Mouse (Mus musculus) testis, adult 2 months (tissue): Measurements from ENCODE around the gene Sbds. TPM values are rescaled to one million over a fixed set of nuclear protein-coding genes. Genes with fewer than 3 reads are reported as not detected.
"Not testable (repeated sequence)": the region's sequence is repeated elsewhere in the genome, so short reads cannot be mapped to it uniquely, and the experiment has no call there.

Experiments
- H3K27ac ChIP-seq: fragments of 200-500 bp; 2 replicates; pipeline ENCODE4 v1.5.1; 2012; ENCODE audit warnings: low read depth, low read length; ENCODE audit not compliant: control insufficient read depth, insufficient read depth
- H3K27me3 ChIP-seq: fragments of 200-500 bp; 2 replicates; pipeline ENCODE4 v1.6.1; 2012; ENCODE audit warnings: mild to moderate bottlenecking, low read length, moderate library complexity; ENCODE audit not compliant: control insufficient read depth, insufficient read depth
- H3K36me3 ChIP-seq: fragments of 200-500 bp; 2 replicates; pipeline ENCODE4 v1.6.1; 2012; ENCODE audit warnings: mild to moderate bottlenecking, low read length; ENCODE audit not compliant: control insufficient read depth, insufficient read depth
- H3K4me1 ChIP-seq: fragments of 200-500 bp; 2 replicates; pipeline ENCODE4 v1.6.1; 2012; ENCODE audit warnings: low read length; ENCODE audit not compliant: control insufficient read depth, insufficient read depth
- H3K4me3 ChIP-seq: fragments of 200-500 bp; 2 replicates; pipeline ENCODE4 v1.5.1; 2012; ENCODE audit warnings: low read depth, mild to moderate bottlenecking, low read length, moderate library complexity, mixed read lengths; ENCODE audit not compliant: control insufficient read depth
- CTCF ChIP-seq: fragments of 200-500 bp; IDR thresholded peaks from 2 replicates; pipeline ENCODE4 v1.5.1; 2012; ENCODE audit warnings: low read depth, mild to moderate bottlenecking, inconsistent platforms, low read length, moderate library complexity; ENCODE audit not compliant: control insufficient read depth, insufficient read depth, insufficient replicate concordance
- POLR2A ChIP-seq: fragments of 200-500 bp; IDR thresholded peaks from 2 replicates; pipeline ENCODE4 v1.6.1; 2012; ENCODE audit warnings: low read depth, mild to moderate bottlenecking, inconsistent platforms, low read length, moderate library complexity; ENCODE audit not compliant: control insufficient read depth
- polyA plus RNA-seq: library from polyadenylated mRNA; depleted of rRNA; stranded (reverse); fragments of >200 nt; gene quantifications from 2 replicates; pipeline ENCODE4 v1.2.3, GENCODE M21; 2012

Sbds gene
- polyA plus RNA-seq, 1 experiment = 52.2 TPM

DNA sequence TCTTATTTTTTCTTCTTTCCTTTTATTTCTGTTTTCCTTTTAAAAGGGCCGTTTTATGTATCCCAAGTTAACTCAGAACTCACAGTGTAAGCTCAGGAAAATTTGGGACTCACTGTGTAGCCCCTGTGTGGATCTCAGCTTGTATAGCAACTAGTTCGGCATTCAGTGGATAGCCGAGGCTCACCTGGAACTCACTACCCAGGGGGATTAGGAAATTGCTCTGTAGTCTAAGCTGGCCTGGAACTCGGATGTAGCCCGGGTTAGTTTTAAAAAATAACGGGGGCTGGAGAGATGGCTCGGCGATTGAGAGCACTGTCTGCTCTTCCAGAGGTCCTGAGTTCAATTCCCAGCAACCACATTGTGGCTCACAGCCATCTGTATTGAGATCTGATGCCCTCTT is 2.0 kb upstream of the Sbds start:
- TF ChIP-seq POLR2A (no peak), CTCF (no peak)
- Histone ChIP-seq H3K27ac (peak overlapping the region; percentile 17; the same call in 1 of the 2 replicates), H3K4me1 (peaks cover 2% of the 10 kb centered on the region), H3K36me3 (no peaks in the 10 kb centered on the region), H3K4me3 (peak overlapping the region; percentile 95), H3K27me3 (no peaks in the 10 kb centered on the region)

DNA sequence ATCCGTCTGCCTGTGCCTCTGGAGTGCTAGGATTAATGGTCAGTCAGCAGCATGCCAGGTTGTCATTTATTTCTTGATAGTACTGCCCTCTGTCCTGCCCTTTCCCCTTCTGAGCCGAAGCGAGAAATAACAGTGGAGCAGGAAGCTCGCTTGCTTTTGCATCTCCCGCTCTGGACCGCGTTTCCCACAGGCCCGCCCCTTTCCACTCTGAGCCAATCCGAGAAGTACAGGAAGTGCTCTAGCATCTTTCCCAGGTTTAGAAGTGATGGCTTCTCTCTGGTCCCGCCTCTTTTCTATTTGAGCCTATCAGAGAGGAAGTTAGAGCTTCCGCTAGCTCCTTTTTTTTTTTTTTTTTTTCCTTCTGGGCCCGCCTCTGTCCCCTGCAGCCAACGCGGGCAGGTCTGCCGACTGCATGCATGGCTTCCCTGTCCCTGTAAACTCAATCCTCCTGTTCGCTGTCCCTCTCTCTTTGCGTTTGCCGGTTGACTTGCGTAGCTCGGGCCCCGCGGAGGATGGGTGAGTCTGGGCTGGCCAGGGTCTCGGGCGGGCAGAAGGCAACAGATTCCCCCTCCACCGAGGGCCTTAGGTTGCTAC is 1.4 kb upstream of the Sbds start:
- H3K27me3 ChIP-seq = no peaks in the 10 kb centered on the region
- TF ChIP-seq CTCF = no peak
- no peak for TF ChIP-seq POLR2A

DNA sequence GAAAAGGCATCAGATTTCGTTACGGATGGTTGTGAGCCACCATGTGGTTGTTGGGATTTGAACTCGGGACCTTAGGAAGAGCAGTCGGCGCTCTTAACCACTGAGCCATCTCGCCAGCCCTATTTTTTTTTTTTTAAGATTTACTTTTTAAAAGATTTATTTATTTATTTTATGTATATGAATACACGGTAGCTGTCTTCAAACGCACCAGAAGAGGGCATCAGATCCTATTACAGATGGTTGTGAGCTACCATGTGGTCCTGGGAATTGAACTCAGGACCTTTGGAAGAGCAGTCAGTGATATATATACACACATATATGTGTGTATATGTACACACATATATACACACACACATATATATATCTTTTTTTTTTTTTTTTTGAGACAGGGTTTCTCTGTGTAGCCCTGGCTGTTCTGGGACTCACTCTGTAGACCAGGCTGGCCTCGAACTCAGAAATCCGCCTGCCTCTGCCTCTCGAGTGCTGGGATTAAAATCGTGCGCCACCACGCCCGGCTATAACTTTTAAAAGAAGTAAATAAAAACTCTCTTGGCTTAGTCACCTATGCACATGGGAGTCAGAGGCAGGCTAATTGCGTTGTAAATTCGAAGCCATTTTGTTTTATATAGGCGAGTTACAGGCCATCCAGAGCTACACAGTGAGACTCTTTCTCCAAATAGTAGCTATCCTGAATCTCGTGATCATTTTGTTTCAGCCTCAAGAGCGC is 632 bp upstream of the Sbds start:
- H3K27ac ChIP-seq, H3K4me1 ChIP-seq, H3K27me3 ChIP-seq, H3K36me3 ChIP-seq: not testable (repeated sequence)
- H3K4me3 ChIP-seq = peak overlapping the region; percentile 95; the same call in 1 of the 2 replicates

More for the DNA sequence above, 1.4 kb upstream of the Sbds start:
- Histone ChIP-seq H3K27ac (peak overlapping the region; percentile 59; the same call in 1 of the 2 replicates), H3K4me3 (peak overlapping the region; percentile 95), H3K36me3 (peaks cover under 1% of the 10 kb centered on the region; the same call in 1 of the 2 replicates), H3K4me1 (peaks cover 2% of the 10 kb centered on the region)

DNA sequence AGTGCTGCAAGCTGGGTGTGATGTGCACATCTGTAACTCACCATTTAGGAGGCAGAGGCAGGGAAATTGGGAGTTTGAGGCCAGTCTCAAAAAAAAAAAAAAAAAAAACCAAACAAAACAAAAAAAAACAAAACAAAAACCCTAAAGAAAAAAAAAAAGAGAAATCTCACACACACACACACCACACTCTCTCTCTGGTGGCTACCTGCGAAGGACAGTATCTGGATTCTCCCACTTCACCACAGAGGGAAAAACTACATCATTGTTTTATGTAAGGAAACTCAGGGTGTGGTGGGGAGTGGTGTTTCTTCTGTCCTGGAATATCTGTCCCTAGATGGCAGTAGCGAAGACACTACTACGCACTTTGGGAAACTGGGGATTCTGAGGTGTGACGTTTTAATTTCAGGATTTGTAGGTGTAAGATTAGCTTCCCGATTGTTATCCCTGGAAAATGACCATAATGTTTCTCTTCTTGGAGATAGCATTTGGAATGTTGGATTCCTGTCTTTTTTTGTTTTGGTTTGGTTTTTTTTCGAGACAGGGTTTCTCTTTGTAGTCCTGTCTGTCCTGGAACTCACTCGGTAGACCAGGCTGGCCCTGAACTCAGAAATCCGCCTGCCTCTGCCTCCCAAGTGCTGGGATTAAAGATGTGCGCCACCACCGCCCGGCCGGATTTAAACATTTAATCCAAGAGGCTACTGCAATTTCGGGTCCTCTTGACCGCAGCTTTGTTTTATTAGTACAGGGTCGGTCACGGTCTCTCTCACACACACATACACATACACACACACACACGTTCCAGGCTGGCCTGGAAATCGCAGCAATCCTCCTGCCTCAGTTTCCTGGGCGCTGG is 940 bp downstream of the Sbds start:
- Histone ChIP-seq H3K4me1 (peaks cover 2% of the 10 kb centered on the region), H3K27ac (peak overlapping the region; percentile 100), H3K36me3 (peaks cover 3% of the 10 kb centered on the region), H3K27me3 (no peaks in the 10 kb centered on the region), H3K4me3 (peak overlapping the region; percentile 100)
- TF ChIP-seq POLR2A (no peak), CTCF (no peak)

DNA sequence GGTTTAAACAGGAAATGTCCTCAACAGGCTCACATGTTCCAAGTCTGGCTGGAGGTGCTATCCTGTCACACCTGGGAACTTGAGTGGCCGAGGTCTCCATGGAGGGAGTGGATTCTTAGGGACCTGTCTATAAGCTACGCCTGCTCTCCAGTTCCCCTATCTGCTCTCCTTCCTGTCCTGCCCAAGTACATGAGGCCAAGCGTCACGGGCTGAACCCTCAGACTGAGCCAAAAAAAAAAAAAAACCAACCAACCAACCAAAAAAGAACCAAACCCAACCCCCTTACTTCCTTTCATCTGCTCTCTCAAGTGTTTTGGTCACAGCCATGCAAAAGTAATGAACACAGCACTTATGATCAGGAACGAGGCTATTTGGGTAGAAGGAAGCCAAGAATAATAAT is 7.5 kb downstream of the Sbds start:
- H3K27ac ChIP-seq = no peak overlapping the region
- peaks cover 5% of the 10 kb centered on the region for H3K36me3 ChIP-seq
- H3K27me3 ChIP-seq = no peaks in the 10 kb centered on the region
- no peak overlapping the region for H3K4me3 ChIP-seq
- no peak for TF ChIP-seq CTCF
- no peak for TF ChIP-seq POLR2A
- no peaks in the 10 kb centered on the region for H3K4me1 ChIP-seq

DNA sequence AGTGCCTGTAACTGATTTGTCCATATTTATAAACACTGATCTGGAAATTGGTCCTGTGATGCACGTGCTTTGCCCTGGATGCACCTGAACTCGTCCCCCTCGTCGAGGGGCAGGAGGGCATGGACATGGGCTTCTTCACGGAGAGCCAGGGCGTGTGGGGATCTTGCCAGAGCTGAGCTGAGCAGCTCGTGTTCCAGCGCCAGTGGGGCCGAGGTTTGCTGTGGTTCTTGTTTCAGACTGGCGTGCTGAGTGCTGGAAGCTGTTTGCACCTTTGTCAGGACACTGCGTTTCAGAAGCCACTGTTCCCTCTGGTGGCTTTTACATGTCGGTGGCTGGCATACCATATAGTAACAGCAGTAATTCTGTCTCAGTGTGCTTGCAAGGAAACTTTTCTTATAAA is 13.9 kb downstream of the Sbds start:
- Histone ChIP-seq H3K36me3 (peaks cover 3% of the 10 kb centered on the region), H3K4me3 (no peak overlapping the region), H3K4me1 (no peaks in the 10 kb centered on the region), H3K27ac (no peak overlapping the region), H3K27me3 (no peaks in the 10 kb centered on the region)
- no peak for TF ChIP-seq POLR2A
- no peak for TF ChIP-seq CTCF

DNA sequence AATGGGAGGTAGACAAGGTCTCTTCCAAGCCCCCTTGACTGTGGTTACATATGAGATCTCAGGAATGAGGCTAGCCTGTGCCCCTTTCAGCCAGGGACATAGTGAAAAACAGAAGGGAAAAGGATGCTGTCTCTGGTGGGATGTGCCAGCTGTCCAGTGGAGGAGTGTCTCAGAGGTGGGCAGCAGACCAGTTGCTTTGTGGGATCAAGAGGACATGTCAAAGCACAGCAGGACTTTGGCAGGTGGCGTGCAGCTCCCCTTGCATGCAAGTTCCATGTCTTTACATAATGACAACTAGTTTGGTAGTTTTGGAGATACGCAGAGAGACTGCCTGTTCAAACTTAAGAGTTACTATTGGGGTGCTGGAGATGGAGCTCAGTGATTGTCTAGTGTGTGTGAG is 15.5 kb downstream of the Sbds start:
- Histone ChIP-seq H3K27ac (no peak overlapping the region), H3K36me3 (peaks cover 3% of the 10 kb centered on the region), H3K27me3 (no peaks in the 10 kb centered on the region), H3K4me1 (no peaks in the 10 kb centered on the region), H3K4me3 (no peak overlapping the region)
- no peak for TF ChIP-seq POLR2A
- no peak for TF ChIP-seq CTCF
